Mouse (Mus musculus) 416B (cell line): ENCODE results near the gene Ptms.

Experiments used
- DNase-seq: peaks from one replicate; pipeline ENCODE4 v3.0.0; 2011; ENCODE audit warnings: low read depth

Gene Ptms

DNA sequence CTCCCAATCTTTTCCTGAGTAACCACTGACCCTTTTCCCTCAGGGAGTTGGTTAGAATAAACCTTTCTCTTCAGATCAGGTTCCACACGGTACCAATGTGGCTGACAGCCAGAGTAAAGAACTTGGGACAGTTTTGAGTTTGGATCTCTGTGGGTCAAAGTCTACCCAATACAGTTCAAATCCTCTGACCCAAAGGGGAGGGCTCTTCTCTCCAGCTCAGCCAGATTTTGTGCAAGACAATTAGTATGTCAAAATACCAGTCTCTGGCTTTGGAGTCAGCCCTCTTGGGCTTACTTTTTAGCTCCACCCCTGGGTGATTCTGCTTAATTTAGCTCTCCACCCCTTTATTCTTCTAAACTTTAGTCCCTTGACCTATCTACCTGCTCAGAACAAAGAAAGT is 10.3 kb upstream of the Ptms start:
- DNase-seq: no peak

- DNase-seq: peak; percentile 29
Observed at GRCm38 (mm10) chr6:124925941-124926340, 6.0 kb upstream of the Ptms start.

GRCm38 (mm10) chr6:124925173-124925793 is 5.4 kb upstream of the Ptms start:
- DNase-seq: no peak

DNA sequence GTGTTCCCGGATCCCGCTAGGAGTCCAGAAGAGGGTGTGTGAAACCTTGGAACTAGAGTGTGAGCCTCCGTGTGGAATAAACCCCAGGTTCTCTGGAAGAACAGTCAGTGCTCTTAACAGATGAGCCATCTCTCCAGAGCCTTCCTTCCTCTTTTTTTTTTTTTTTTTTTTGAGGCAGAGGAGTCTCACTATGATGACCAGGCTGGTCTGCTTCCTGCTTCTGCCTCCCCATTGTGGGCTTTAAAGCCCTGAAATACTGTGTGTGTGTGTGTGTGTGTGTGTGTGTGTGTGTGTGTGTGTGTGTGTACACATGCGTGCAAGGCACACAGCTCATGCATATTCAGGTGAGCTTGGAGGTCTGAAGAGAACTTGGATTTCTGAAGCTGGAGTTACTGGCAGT is 1.6 kb upstream of the Ptms start:
- DNase-seq: peak; percentile 85

GRCm38 (mm10) chr6:124920318-124921085 is 599 bp upstream of the Ptms start:
- peak; percentile 55 for DNase-seq

DNA sequence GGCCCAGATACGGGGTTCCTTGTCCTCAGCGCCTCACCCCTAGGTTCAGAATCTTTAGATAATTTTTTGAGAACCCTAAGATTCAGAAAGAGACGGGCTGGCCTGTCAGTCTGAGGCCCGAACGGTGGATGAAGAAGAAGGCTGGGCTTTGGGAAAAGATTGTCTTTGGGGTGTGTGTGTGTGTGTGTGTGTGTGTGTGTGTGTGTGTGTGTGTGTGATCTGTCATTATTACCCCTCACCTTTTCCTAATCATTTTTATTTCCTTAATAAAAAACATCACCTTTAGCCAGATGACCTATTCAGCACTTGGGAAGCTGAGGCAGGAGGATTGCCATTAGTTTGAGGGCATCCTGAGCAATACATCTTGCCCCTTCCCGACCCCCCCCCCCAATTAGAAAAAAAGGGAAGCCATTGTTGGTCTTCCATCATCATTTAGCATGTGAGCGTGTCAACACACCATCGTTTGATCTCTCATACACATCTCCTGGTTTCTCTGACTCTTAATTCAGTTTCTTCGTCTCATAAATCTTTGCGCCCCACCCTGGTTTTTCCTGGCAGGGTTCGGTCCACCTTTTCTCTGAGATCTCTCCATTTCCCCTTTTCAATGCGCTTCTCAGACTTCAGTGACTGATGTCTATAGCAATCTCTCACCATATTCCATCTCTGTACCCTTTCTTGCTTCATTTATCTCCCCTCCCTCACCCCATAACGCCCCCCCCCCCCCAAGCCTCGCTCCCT is 844 bp downstream of the Ptms start:
- no peak for DNase-seq

GRCm38 (mm10) chr6:124918331-124918690 is 1.6 kb downstream of the Ptms start:
- no peak for DNase-seq

- peak; percentile 93 for DNase-seq
Observed at GRCm38 (mm10) chr6:124917518-124918330, 2.2 kb downstream of the Ptms start.

DNA sequence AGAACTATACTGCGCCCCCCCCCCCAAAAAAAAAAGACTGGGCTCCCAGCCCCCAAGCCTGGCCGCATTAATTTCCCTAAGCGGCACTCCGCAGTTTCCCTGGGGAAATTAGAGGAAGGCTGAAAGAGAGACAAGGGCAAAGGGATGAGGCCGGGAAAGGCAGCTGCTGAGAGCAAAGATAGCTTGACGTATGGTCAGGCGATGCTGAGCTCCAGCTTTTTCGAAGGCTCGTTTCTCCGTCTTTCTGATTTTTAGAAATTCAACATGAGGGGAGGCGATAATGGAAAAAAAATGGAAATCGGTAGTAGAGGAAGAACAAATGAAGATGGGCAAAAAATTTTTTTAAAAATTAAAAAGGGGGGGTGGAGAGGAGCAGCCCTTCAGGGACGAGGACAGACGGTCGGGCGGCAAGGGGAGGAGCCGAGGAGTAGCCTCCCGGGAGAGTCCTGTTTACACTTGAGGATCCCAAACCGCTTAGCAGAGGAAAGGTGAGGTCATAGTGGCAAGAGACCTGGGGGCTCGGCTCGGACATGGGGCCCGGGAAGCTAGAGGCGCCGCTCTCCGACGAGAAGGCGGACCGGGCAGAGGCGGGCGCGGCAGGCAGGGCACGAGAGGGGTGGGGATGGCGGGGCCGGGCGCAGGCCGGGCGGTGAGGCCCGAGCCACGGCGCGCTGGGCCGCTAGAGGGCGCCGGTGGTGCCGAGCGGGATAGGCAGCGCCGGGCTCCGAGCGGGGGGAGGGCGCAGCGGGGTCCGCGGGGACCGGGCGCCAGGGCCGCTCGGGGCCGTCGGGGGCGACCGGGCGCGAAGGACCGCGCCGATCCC is 3.0 kb downstream of the Ptms start:
- peak; percentile 59 for DNase-seq

GRCm38 (mm10) chr6:124915942-124916694 is 3.8 kb downstream of the Ptms start:
- no peak for DNase-seq

- no peak for DNase-seq
Observed at GRCm38 (mm10) chr6:124915160-124915941, 4.6 kb downstream of the Ptms start.

DNA sequence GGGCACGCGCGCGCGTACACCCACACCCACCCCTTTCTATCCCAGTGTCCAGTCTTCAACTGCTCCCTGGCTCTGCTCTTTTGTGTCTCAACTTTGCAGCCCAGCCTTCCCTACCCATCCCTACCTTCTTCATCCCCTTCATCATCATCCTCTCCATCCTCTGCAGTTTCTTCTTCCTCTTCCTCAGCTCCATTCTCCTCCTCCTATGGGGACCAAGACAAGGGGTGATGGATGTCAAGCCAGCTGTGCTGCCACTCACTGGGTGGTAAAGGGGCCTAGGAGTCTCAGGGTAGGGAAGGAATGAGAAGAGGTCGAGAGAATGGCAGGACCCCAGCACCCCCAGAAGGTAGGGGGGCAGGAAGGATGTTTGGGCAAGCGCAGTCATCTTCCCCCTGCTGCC is 5.4 kb downstream of the Ptms start:
- DNase-seq: no peak

- no peak for DNase-seq
Observed at GRCm38 (mm10) chr6:124913721-124914285, 6.1 kb downstream of the Ptms start.

GRCm38 (mm10) chr6:124913214-124913613 is 6.7 kb downstream of the Ptms start:
- DNase-seq: peak; percentile 27

DNA sequence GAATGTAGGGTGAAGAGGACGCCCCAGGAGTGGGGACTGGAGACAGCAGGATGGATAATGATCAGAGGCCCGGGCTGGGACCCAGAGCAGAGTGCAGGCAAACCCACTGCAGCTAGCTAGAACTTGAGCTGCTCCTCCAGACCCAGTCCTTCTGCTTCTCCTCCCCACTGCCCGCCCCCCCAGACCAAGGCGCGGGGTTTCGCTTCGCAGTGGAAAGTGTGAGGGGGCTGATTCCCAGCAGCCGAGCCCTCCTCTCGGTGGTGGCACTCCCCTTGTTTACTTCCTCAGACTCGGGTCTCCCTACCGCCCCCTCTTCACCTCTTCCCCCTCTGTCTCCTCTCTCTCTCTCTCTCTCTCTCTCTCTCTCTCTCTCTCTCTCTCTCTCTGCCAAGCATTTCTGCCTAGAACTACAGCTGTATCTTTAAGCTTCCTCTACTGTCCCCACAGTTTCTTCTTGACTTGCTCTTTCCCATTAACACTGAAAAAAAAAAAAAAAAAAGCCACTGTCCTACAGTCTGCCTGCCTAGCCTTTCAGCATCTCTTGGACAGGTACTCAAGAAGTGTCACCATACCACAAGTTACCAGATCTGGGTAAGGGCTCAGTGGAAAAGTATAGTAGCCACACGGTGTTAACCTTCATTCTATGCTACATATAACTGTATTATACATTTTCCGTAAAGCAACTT is 8.2 kb downstream of the Ptms start, which contains the start of gene Lag3:
Lag3 (minus strand) TSS at position 173 of the 686 bp plus-strand sequence.
- no peak for DNase-seq

DNA sequence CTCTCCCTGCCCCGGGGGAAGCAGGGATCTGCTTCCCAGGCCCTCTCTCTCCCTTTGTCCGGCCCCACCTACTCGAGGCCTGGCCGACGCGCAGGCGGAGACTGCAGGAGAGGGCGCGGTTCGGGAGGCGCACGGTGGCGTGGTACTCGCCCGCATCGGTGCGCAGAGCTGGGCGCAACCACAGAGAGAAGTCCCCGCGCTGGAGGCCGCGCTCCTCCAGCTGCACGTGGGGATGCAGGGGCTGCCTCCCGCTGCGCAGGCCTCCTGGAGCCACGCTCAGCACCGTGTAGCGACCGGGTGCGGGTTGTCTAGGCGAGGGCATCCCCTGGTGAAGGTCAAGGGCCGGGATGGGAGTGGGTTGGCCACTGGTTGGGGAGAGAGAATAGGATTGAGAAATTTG is 9.9 kb downstream of the Ptms start:
- no peak for DNase-seq

DNA sequence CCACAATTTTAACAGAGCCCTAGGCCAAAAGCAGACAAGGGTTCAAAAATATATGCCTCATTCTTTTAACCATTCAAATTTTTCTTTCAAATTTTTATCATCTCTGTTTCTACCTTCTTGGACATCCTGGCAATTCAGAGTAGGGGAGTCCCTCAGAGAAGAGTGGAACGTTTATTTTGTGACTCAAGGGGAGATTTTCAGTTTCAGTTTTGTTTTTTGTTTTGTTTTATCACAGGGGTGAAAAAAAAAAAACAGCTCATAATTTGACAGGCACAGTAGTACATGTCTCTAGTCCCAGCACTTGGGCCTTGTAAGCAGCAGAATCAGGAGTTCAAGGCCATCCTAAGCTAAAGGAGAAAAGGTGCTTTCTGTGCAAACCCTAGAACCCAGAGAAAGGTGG is 12.1 kb downstream of the Ptms start:
- no peak for DNase-seq

GRCm38 (mm10) chr6:124904991-124905860 is 14.7 kb downstream of the Ptms start:
- DNase-seq: no peak
